Mouse (Mus musculus) frontal cortex, postnatal 25 days (tissue): ENCODE results near the gene Pfdn2.

ENCODE experiments used
- DNase-seq, 2 experiments: peaks; one replicate each; pipeline ENCODE4 v3.0.0; 2022; ENCODE audit warnings: low spot score in 2 of 2

Gene Pfdn2

DNA sequence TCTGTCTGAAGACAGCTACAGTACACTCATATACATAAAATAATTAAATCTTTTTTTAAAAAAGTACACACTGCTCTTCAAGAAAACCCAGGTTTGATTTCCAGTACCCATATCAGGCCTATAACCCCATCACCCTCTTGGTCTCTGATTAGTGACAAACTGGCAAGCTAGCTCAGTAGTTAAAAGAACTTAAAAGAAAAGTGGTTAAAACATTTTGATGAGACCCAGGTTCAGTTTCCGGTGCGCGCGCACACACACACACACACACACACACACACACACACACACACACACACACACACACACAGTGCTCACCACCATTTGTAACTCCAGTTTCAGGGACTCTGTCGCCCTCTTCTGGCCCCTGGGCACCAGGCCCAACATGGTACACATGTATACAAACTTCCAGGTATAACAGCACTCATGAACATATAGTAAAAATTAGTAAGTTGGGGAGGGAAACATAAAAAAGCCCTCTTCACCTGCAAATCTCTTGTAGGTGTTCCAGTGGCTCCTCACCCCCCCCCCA is 10.4 kb downstream of the Pfdn2 start:
- DNase-seq, result no peak

DNA sequence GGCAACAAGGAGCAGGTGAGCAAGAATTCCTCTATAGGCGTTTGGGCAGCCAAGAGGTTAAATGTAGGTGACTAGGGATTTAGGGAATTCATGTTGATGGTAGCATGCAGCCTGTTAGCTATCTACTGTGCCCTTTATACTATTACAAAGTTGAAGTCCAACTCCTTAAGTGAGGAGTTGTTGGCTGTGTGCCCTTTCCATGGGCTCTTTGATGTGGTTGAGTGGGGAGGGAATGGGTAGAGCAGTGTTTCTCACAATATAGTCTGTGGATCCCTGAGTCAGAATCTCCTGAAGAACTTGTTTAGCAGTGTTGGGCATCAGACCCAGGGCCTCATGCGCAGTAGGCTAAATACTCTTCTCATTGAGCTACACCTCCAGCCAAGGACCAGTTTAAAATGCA is 11.3 kb downstream of the Pfdn2 start:
- DNase-seq, result no peak

DNA sequence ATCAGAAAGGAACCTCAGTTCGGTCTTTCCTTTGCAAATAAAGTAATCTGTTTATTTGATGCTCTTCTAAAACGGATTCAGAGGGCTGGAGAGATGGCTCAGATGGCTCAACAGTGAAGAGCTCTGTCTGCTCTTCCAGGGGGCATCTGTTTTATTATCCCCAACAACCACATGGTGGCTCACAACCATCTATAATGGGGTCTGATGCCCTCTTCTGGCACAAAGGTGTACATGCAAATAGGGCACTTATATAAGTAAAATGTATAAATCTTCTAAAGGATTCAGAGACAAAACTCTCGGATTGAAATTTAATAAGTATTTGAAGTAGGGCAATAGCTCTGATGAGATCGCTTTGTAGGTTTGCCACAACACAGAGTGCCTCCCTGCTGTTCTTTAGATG is 13.0 kb downstream of the Pfdn2 start:
- no peak for DNase-seq

DNA sequence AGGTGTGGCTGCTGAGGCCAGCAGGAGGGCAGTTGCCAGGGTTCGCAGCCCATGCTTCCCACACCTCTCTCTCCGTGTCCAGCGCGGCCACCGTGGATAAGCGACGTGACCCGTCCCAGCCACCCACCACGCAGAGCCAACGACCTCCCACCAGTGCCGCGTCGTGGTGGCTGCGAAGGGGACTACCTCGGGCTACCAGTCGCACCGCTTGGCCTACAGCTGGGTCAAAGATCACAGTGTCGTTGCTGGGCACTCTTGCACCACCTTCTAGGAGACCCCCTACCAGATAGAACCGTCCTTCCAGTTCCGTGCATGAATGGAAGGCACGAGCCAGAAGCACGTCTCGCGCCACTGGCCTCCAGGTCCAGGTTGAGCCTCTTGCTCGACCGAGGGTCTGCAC is 14.8 kb downstream of the Pfdn2 start:
- no peak for DNase-seq

DNA sequence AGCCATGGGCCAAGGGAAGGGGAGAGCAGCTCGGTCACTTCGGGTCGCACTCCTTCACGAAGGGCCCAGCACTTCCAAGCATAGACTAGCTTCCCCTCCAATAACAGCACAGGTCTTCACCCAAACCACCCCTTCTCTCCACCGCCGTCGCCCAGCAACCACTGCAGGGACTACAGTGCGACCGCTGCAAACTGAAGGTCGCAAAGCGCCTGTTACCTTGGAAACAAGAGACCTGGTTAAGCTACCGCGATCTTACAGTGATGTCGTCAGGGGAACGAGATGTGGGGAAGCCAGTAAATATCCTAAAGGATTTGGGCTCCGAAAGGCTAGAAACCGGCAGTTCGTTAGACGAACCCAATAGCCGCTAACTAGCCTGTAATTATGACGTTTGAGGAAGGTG is 15.2 kb downstream of the Pfdn2 start, which contains the start of gene Klhdc9:
TSS of gene Klhdc9 (minus strand) at position 143 of the 400 bp plus-strand sequence.
- peak; percentile 78 for DNase-seq

DNA sequence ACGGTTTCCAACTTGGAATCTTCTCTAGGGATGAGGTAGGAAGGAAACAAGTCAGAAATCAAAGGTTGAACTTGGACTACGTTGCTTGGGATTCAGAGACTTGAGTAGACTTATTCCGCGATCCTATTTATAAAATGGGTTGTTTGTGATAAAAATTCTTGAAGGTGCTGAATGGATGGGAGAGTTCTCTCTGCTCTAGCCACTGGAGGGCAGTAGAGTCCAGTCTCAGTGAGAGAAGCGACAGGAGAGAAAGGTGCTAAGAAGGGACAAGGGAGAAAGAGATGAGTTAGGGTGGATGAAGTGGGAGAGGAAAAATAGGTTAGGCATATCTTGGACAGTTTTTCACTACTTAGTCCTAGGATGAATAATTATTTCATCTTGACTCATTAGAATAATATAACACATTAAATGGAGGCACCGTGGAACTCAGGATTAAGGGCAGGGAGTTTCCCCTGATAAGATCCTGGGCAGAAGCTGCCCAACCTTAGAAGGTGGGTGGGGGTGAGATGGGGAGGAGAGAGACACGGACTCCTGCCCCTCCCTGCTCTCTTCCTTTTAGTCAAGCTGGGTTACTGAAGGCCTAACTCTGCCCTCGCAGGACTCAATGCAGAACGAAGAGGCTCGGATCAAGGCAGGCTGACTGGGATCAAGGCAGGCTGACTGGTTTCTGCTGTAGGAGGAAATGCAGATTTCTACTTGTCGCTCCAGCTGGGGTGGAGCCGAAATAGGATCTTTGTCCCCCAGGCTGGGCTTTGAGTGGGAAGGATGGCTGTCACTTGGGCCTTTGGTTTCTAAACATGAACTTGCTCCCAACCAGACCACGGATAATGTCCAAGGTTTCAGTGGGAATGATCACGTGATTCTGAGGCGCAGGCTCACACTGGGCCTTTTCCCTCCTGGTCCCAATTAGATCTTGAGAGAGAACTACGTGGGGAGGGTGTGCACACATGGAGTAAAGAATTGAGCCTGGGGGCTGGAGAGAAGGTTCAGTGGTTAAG is 15.9 kb downstream of the Pfdn2 start:
- DNase-seq, result peak in 1 of 2 experiments; percentile 64

DNA sequence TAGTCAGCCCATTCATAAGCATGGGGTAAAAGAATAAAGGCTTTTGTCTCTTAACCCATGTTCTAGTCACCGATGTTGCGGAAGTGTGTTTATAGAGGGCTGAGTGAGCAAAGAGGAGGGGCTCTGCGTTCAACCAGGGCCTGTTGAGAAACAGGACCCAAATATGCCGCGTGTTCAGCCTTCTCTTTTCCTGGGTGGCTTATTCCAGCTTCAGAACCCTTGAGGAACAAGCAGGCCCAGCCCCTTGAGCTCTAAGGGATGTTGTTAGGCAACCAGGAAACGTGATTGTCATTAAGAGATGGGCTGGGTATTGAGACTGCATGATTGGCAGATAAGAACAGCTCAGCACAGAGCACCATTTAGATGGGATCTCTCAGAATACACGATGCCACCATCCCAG is 20.5 kb downstream of the Pfdn2 start:
- no peak for DNase-seq

DNA sequence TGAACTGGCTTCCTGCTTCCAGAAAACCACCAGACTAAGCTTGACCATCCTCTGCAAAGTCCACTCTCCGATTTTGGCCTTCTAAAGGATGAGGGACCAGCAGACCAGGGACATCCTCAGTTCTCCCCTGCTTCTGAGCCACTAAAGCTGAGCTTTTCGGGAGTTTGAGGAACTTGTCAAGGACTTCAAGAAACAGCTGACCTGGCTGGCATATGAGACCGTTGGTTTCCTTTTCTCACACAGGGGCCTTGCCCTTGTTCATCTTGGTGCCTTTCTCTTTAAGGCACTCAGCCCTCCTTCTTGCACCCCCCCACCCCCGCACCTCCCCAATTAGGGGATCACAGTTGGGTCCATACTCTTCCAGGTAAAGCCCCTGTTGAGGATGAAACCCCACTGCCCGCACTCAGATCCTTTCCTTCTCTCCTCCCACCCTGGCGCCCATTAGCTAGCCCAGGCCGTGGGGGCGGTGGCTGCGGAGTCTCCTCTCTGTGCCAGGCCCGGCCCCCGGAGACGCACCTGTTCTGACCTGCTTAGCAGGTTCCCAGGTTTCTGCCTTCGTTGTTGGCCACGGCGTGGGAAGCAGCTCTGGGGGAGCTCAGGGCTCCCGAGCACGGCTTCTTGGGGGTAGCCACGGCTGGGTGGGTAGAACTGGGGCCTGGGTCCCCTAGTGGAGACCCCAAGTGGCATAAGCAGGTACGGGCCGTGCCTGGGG is 24.5 kb downstream of the Pfdn2 start, which contains the start of gene Nectin4:
TSS of gene Nectin4 (plus strand) at position 255 of the 712 bp plus-strand sequence.
- DNase-seq, result no peak

DNA sequence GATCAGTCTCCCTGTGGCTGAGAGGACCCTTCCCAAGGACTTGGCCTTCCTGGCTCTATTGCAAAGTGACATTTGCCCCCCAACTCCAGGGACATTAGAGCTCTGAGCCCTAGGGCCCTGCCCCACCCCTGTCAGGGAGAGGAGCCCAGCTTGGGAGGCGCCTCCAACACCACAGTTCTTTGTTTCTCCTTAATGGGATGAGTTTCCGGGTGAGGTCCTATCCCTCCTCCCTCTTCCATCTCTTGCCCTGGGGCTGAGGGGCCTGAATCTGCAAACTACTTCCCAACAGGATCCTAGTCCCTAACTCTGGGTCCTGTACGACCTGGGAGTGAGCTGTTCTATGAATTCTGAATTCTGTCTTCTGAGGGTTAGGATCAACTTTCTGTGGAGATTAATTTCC is 27.4 kb downstream of the Pfdn2 start:
- DNase-seq, result no peak

DNA sequence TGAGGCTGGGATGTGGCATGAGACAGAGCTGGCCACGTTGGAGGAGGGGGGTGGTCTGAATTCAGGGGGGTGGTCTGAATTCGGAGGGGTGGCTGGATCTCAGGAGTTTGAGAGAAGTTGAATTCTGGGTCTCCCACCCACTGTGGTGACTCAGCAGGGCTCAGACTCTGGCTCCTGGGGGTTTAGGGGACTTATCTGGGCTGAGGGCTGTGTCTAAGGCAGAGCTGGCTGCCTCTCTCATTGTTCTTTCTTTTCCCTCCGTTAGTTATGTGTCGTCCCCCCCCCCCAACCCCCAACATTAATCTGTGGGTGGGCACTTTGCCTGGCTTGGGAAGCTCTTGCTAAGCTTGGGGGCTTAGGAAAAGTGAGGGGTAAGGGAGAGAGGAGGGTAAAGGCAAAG is 28.5 kb downstream of the Pfdn2 start:
- no peak for DNase-seq

DNA sequence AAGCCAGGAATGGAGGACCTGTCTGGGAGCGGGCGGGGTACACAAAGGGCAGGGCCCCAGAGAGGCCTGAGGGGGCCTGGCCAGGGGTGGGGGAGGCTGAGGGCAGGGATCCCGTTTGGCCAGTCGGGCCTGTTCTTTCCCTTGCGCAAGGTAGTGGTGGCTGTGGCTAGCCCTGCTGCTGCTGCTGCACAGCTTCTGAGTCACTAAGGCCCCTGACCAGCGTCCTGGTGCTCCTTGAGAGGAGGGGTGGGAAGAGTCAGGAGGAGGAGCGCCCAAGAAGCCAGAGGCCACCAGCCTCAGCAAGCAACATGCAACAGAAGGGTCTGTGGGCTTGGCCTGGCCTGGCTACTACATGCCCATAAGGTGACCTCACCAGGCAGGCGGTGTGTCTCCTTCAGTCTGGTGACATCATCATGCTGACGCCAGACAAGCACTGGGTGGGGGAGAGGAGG is 30.2 kb downstream of the Pfdn2 start:
- DNase-seq, result no peak

DNA sequence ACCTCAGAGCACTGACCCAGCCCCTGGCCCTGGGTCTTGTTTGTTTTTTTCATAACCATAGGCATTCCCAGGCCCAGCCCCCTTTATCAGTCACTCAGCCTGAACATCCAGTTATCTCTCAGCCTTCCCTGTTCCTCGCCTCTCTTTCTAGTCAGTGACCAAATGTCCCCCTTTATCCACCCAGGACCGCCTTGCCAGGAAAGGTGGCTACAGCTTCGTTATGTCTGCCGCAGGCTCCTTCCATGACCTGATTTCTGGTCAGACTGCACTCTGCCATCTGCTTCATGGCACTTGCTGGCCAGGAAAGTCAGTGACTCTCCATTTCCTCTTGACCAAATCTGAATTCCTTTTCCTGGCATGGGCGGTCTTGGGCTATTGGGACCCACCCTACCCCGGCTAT is 32.8 kb downstream of the Pfdn2 start:
- DNase-seq, result no peak

DNA sequence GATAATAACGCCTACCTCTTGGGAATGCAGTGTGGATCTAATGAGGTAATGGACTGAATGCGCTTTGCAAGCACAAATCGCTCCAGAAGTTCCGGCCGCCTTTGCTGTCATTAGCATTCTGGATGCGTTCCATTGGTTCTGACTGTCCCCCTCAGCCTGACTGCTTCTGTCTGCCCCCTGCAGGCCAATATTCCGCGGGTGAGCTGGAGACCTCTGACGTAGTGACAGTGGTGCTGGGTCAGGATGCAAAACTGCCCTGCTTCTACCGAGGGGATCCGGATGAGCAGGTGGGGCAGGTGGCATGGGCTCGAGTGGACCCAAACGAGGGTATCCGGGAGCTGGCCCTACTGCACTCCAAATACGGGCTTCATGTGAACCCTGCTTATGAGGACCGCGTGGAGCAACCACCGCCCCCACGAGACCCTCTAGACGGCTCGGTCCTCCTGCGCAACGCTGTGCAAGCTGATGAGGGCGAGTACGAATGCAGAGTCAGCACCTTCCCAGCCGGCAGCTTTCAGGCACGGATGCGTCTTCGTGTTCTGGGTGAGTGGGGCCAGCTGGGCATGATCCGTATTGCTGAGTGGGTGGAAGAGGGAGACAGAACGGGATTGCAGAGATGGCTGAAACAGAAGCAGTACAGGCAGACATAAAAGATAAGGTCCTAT is 34.6 kb downstream of the Pfdn2 start:
- DNase-seq, result peak; percentile 43 to 49

DNA sequence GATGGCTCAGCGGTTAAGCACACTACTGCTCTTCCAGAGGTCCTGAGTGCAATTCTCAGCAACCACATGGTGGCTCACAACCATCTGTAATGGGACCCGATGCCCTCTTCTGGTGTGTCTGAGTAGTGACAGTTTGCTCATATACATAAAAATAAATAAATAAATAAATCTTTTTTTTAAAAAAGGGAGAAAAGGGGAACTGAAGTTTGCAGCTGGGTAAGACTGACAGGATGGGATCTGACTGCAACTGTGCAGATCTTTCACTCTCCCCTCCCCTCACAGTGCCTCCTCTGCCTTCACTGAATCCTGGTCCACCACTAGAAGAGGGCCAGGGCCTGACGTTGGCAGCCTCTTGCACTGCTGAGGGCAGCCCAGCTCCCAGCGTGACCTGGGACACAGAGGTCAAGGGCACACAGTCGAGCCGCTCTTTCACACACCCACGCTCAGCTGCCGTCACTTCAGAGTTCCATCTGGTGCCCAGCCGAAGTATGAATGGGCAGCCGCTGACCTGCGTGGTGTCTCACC is 36.7 kb downstream of the Pfdn2 start:
- DNase-seq, result no peak

DNA sequence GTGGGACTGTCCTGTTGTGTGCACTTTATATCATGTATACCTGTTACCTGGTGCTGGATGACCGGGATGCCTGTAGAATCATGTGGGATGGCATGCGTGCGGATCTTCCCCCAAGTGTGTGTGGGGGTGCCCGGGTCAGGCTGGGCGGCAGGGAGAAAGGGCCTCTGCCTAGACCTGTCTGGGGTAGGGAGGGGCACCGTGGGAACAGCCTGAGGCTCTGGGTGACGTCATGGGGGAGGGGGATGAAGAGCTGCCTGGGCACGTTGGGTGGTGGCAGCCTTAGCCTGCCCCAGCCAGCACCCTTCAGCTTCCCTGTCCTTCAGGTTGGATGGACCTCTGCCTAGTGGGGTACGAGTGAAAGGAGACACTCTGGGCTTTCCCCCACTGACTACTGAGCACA is 38.9 kb downstream of the Pfdn2 start:
- no peak for DNase-seq

DNA sequence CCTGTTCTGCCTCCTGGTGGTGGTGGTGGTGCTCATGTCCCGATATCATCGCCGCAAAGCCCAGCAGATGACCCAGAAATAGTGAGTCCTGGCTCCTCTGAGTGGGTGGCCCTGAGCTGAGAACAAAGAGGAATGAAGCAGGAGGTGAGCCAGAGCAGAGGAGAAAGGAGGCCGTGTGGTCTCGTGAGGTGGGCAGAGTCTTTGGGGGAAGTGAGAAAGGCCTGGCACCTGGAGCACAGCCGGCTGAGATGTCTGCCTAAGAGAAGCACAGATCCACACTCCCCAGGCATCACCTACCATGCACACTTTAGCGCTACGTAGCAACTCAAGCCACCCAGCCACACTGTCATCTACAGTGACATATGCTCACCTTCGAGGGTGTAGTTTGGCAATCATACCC is 39.7 kb downstream of the Pfdn2 start:
- DNase-seq, result no peak

DNA sequence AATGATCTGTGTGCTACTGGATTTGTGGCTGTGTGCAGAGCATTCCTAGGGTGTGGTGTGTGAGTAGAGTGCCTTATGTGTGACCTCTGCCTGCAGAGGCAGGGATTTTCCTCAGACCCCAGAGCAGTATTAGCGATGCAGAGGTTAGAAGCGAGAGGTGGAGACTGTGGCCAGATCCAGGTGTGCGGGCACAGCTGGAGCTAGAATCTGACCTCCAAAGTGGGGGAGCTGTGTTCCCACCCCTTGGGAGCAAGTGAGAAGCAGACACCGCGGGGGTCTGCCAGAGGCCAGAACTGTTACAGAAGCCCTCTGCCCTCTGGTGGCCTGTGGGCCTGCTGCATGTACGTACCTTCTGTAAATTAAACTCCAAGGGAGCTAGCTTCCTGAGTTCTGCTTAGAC is 41.6 kb downstream of the Pfdn2 start:
- DNase-seq, result no peak

DNA sequence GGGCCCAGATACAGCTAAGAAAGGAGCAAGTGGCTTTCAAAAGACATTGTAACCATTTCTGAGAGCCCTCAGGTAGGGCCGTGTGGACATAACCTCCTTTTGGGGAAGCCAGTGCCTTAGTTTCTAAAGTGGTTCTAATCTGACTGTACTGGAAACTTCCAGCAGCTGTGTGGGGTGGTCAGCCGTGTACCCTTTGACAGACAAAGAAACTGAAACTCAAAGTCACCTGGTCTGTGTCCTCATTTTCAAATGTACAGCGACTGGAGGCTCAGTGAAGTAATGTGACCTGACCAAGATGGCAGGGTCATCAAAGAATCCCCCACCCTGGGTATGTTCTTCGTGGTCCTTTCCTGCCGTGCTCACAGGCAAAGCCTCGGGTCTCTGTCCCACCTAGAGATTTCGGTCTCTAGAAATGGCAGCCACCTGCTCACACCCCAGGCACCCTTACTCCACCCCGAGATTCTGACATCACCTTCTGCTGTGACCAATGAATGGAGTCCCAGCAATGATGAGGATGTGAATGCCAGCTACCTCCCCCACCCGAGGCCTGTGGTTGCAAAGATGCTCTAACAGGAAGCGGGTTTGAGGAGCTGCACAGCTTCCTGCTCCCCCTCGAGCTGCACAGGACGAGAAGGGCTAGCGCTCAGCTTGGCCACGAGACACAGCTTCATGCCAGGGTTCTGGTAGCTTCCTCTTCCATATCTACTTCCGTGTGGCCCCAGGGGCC is 43.1 kb downstream of the Pfdn2 start, which contains the start of gene Arhgap30:
TSS of gene Arhgap30 (plus strand) at position 579 of the 727 bp plus-strand sequence.
- no peak for DNase-seq

DNA sequence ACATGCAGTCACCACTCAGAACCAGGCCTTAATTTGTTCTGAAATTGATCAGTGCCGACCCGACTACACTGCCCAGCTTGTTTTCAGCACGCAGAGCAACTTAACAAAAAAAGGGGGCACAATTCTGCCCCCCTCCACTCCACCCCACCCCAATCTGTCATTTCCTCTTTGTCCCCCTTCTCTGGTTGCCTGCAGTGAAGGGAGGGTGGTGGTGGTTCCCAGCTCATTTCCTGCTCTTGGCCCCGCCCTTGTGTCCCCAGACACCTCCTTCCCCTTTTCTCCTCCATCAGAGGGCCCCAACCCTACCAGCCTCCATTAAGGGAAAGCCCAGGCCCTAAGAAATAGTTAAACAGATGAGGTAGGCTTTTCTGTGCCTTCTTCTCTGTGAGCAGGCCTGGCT is 44.6 kb downstream of the Pfdn2 start:
- no peak for DNase-seq

DNA sequence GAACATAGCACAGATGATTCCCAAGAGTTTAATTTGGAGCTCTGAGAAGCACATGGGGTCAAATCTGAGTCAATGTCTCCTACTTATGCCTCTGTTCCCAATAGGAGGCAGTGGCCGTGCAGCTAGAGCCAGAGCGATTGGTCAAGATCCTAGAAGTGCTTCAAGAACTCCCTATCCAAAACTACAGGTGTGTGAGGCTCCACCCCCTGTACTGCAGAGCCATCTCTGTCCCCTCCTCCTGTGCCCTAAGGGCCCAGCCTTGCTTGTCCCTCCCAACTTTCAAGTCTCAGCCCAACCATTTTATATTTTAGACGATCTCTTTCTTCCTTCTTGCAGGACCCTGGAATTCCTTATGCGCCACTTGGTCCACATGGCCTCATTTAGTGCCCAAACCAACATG is 56.4 kb downstream of the Pfdn2 start:
- DNase-seq, result no peak

DNA sequence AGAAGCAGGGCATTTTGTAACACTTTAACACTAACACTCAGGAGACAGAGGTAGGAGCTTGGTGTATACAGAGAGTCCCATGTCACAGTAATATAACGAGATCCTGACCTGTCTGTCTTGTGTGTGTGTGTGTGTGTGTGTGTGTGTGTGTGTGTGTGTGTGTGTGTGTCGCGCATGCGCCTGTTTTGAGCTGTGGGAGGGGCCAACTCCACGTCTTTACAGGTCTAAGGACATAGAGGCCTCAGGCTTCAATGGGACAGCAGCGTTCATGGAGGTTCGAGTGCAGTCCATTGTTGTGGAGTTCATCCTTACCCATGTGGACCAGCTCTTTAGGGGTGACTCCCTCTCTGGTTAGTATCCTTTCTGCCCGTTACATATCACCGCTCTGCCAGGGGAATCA is 57.5 kb downstream of the Pfdn2 start:
- no peak for DNase-seq
